Mouse (Mus musculus) bone marrow macrophage, adult 2 months (primary cell): ENCODE measurements around the gene Vamp2.

Experiments used
- CTCF ChIP-seq: IDR thresholded peaks from 2 replicates; pipeline ENCODE4 v1.5.1; 2012; ENCODE audit warnings: low read depth, mild to moderate bottlenecking, low read length, moderate library complexity
- POLR2A ChIP-seq: IDR thresholded peaks from 2 replicates; pipeline ENCODE4 v1.6.1; 2012; ENCODE audit warnings: mild to moderate bottlenecking, low read depth, low read length, borderline replicate concordance

GRCm38 (mm10) chr11:69135361-69135760 lies 47.1 kb downstream of the Vamp2 start:
- TF ChIP-seq POLR2A (no peak), CTCF (no peak)
